Mouse (Mus musculus): ENCODE results near the gene 0610009B22Rik.
A peak's percentile ranks its signal among the peaks of the same experiment; 100 is the strongest.
"Not testable (repeated sequence)": the region's sequence is repeated elsewhere in the genome, so short reads cannot be mapped to it uniquely, and the experiment has no call there.

The 0610009B22Rik gene

DNA sequence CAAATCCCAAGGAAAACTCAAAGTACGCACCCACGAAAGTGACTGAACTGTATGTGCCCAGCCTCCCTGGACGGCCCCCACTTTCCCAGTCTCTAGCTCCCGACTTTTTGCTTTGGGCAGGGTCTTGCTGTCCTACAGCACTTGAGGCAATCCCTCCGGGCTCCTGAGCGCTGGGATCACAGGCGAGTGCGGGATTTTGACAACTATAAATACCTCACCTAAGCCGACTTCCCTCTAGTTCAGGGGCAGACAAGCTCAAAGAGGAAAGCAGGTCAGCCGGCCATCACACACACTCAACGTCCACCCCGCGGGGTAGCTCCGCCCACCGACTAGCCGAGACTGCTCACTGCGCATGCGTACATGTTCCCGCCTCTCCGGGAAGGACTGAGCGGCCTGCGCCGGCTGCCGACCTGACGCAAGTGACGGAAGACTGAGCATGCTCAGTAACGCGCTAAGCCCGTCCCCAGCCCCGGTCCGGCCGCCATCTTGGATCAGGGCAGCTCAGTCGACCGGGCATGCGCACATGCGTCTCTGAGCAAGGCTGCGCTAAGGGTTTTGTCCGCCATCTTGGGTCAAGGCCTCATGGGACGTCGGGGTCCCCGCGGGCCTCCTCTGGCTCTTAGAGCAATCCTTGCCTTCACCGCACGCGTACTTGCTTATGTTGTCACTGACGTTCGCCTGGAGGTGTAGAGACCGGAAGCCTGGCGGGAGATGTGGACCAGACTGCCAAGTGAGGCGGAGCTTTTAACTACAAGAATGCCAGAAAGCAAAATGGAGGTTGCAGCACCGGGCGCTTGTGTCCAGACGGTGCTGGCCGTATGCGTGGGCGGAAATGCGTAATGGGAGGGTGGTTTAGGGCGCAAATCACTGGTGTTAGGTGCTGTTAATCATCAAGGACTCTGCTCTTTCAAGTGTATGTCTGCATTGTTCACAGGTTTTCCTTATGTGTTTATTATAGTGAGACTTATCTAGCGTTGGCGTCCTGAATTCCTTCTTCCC lies at the start of gene 0610009B22Rik:
TSS of gene 0610009B22Rik (minus strand) at position 545 of the 999 bp plus-strand sequence.
- peak; percentile 100 for DNase-seq (ENCODE audit: low read depth, low spot score)

DNA sequence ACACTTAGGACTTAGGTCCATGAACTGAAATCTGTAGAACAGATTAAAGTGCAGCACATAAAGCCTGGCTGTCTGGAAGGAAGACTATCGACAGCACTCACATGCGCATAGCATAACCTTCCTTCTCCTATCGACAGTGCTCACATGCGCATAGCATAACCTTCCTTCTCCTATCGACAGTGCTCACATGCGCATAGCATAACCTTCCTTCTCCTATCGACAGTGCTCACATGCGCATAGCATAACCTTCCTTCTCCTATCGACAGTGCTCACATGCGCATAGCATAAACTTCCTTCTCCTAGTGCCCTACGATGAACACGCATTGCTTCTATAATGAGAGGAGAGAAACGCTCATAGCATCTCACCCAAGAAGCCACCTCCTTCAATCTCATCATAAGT lies 45.5 kb upstream of the 0610009B22Rik start:
- not testable (repeated sequence) for DNase-seq (ENCODE audit: low read depth, low spot score)

- DNase-seq (ENCODE audit: low read depth, low spot score), result no peak
Observed at GRCm38 (mm10) chr11:51732883-51733282, 44.2 kb upstream of the 0610009B22Rik start.

GRCm38 (mm10) chr11:51721066-51721465 lies 32.4 kb upstream of the 0610009B22Rik start:
- DNase-seq (ENCODE audit: low read depth, low spot score), result no peak

- no peak for DNase-seq (ENCODE audit: low read depth, low spot score)
Observed at GRCm38 (mm10) chr11:51707080-51707479, 18.4 kb upstream of the 0610009B22Rik start.

- no peak for DNase-seq (ENCODE audit: low read depth, low spot score)
Observed at GRCm38 (mm10) chr11:51706451-51706850, 17.8 kb upstream of the 0610009B22Rik start.

- DNase-seq (ENCODE audit: low read depth, low spot score), result peak; percentile 99
Observed at GRCm38 (mm10) chr11:51703379-51703998, 14.8 kb upstream of the 0610009B22Rik start.

- no peak for DNase-seq (ENCODE audit: low read depth, low spot score)
Observed at GRCm38 (mm10) chr11:51702831-51703230, 14.2 kb upstream of the 0610009B22Rik start.

- no peak for DNase-seq (ENCODE audit: low read depth, low spot score)
Observed at GRCm38 (mm10) chr11:51694984-51695383, 6.3 kb upstream of the 0610009B22Rik start.

DNA sequence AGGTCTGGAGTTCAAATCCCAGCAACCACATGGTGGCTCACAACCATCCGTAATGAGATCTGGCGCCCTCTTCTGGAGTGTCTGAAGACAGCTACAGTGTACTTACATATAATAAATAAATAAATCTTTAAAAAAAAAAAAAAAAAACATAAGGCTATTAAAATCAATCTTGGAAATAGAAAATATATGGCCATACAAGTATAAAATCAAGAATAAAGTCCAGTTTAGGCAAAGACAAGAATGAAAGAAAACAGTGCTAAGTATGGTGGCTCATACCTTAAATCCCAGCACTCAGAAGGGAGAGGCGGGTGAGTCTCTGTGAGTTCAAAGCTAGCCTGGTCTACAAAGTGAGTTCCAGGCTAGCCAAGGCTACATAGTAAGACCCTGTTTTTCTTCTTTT lies 1.9 kb upstream of the 0610009B22Rik start:
- not testable (repeated sequence) for DNase-seq (ENCODE audit: low read depth, low spot score)

GRCm38 (mm10) chr11:51689343-51689742 lies 669 bp upstream of the 0610009B22Rik start:
- no peak for DNase-seq (ENCODE audit: low read depth, low spot score)

DNA sequence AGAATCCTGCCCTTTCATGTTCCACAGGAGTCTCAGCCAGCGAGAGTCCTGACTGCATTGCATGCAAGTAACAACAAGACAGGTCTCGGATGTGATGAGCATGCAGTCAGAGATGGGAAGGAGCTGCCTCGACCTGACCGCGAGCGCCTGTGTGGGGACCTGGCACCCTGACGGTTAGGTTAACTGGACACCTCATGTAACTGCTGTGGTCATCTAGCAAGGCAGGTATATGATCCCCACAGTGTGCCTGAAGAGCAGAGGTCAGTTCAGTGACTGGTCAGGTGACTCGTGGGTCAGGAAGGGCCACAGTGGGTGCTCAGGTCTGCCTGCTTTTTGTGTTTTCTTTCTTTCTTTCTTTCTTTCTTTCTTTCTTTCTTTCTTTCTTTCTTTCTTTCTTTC lies 6.7 kb downstream of the 0610009B22Rik start:
- DNase-seq (ENCODE audit: low read depth, low spot score), result no peak

GRCm38 (mm10) chr11:51681324-51681975 lies 7.2 kb downstream of the 0610009B22Rik start:
- peak; percentile 84 for DNase-seq (ENCODE audit: low read depth, low spot score)

DNA sequence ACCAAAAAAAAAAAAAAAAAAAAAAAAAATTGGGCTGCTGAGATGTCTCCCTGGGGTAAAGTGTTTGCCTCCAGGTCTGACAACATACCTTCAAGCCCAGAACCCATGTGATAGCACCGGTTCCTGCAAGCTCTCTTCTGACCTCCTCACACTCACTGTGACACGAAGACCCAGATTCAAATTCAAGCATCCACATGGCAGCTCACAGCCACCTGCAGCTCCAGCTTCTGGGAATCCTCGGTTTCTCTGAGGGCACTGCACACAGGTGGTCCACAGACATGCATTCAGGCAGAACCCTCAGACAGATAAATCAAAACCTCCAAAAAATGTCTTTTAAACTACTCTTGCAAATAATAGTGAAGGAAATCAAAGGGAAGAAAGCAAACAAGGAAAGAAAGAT lies 9.2 kb downstream of the 0610009B22Rik start:
- DNase-seq (ENCODE audit: low read depth, low spot score), result no peak

GRCm38 (mm10) chr11:51677737-51678418 lies 10.8 kb downstream of the 0610009B22Rik start:
- no peak for DNase-seq (ENCODE audit: low read depth, low spot score)

GRCm38 (mm10) chr11:51675386-51675785 lies 13.3 kb downstream of the 0610009B22Rik start:
- DNase-seq (ENCODE audit: low read depth, low spot score), result no peak

DNA sequence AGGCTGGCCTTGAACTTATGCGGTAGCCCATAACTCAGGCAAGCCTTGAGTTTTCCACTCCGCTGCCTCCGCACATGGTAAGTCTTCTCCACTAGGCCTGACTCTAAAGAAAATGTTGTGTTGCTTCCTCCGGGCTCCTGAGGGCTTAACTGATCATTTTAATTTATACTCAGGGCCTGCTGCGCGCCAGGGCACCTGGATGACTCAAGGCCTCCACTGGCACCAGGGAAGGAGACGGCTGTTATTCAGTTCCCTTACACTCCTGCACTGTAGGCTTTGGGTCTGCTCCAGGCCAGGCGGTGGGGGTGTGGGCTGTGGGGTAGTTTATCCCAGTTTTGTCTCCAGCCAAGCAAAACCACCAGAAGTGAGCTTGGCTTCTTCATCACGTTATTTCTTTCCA lies 15.4 kb downstream of the 0610009B22Rik start:
- DNase-seq (ENCODE audit: low read depth, low spot score), result no peak

DNA sequence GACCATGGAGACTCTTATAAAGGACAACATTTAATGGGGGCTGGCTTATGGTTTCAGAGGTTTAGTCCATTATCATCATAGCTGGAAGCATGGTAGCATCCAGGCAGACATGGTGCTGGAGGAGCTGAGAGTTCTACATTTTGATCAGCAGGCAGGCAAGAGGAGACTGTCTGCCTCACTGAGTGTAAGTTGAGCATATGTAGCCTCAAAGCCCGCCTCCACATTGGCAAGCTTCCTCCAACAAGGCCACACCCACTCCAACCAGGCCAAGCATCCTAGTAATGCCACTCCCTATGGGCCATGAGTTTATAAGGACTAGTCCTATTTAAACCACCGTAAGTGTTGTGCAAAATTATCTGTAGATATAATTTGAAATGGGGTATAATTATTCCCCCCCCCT lies 17.3 kb downstream of the 0610009B22Rik start:
- DNase-seq (ENCODE audit: low read depth, low spot score), result no peak

DNA sequence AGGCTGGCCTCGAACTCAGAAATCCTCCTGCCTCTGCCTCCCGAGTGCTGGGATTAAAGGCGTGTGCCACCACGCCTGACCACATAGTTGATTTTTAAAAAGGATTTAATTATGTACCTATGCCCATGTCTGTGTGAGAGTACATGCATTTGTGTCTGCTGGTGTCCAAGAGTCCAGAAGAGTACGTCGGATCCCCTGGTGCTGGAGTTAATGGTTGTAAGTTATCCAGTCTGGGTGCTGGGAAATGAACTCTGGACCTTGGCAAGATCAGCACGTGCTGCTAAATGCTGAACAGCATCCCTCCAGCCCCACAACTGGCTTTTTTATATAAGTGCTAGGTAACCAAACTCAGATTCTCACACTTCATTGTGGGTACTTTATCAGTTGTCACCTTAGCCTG lies 17.8 kb downstream of the 0610009B22Rik start:
- DNase-seq (ENCODE audit: low read depth, low spot score), result no peak

DNA sequence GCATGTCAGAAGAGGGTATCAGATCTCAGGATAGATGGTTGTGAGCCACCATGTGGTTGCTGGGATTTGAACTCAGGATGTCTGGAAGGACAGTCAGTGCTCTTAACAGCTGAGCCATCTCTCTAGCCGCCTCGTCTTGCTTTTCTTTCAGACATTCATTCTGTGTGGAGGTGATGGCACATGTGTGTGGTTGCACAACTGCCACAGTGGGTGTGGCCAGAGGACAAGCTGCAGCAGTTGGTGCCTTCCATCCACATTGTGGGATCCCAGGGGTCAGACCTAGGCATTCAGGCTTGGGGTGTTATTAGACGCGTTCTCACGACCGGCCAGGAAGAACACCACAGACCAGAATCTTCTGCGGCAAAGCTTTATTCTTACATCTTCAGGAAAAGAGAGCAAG lies 23.9 kb downstream of the 0610009B22Rik start:
- not testable (repeated sequence) for DNase-seq (ENCODE audit: low read depth, low spot score)

DNA sequence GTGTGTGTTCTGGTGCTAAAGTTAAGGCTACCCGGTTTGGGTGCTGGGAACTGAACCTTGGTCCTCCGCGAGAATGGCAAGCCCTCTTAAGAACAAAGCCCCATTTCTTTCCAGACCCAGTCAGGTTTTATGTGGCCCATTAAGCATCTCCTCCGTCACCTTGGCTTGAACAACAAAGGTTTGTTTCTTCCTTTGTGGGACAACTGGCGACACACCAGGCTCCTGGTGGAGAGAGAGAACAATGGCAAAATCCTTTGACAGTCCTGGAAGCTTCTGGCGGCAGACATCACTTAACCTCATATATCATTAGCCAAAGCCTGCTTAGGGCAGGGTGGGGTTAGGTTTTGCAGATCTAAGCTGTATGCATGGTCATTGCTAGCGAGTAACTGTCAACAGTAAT lies 26.0 kb downstream of the 0610009B22Rik start:
- no peak for DNase-seq (ENCODE audit: low read depth, low spot score)

Data from WW6 (cell line).